Mouse (Mus musculus) CH12.LX (cell line): Measurements from ENCODE around the gene Trcg1. TPM values are rescaled to one million over a fixed set of nuclear protein-coding genes. Genes with fewer than 3 reads are reported as not detected.

ENCODE experiments used
- DNase-seq: peaks from one replicate; pipeline ENCODE4 v3.0.0-alpha.2; 2013; ENCODE audit errors: extremely low read depth
- H3K27ac ChIP-seq: 2 replicates; pipeline ENCODE4 v1.5.1; 2012; ENCODE audit warnings: low read depth, mild to moderate bottlenecking, control low read depth, moderate library complexity; ENCODE audit not compliant: insufficient read depth
- H3K27me3 ChIP-seq: replicated peaks from 2 replicates; pipeline ENCODE3; 2012; ENCODE audit warnings: inconsistent platforms
- H3K36me3 ChIP-seq, 2 experiments: replicated peaks in 1 of 2; 2 replicates each; pipeline versions ENCODE3 to v1.6.1; 2012; ENCODE audit warnings: inconsistent platforms in 1 of 2, low read length in 1 of 2, mild to moderate bottlenecking in 1 of 2, mixed read lengths in 1 of 2, moderate library complexity in 1 of 2; ENCODE audit not compliant: control insufficient read depth in 1 of 2, insufficient read depth in 1 of 2
- H3K4me1 ChIP-seq, 2 experiments: 2 replicates each; pipeline ENCODE4 v1.6.1; 2012; ENCODE audit warnings: inconsistent platforms in 1 of 2, moderate library complexity in 1 of 2; ENCODE audit not compliant: insufficient read depth in 2 of 2, control insufficient read depth in 1 of 2
- H3K4me2 ChIP-seq: 2 replicates; pipeline ENCODE4 v1.6.1; 2012; ENCODE audit warnings: low read depth, mild to moderate bottlenecking, control low read depth; ENCODE audit not compliant: poor library complexity, insufficient read depth, severe bottlenecking
- H3K4me3 ChIP-seq, 3 experiments: fragments of 150-350 bp in 1 of 3; sonication (generic) in 1 of 3; replicated peaks in 1 of 3; 2 replicates each; pipeline versions ENCODE3 to v1.5.1; 2011 to 2012; ENCODE audit warnings: low read depth in 2 of 3, low read length in 2 of 3, mild to moderate bottlenecking in 2 of 3, moderate library complexity in 2 of 3, control low read depth in 1 of 3, improper control_type of control experiment in 1 of 3, inconsistent platforms in 1 of 3, mixed read lengths in 1 of 3; ENCODE audit not compliant: poor library complexity in 1 of 3
- H3K79me2 ChIP-seq: replicated peaks from 2 replicates; pipeline ENCODE4 v1.6.1; 2012; ENCODE audit warnings: mild to moderate bottlenecking, moderate library complexity; ENCODE audit not compliant: control insufficient read depth, poor library complexity, insufficient read depth, severe bottlenecking; ENCODE audit errors: extremely low read depth
- H3K9ac ChIP-seq: 2 replicates; pipeline ENCODE4 v1.6.1; 2012; ENCODE audit warnings: low read depth, mild to moderate bottlenecking, control low read depth, moderate library complexity; ENCODE audit not compliant: insufficient read depth
- H3K9me3 ChIP-seq: replicated peaks from 2 replicates; pipeline ENCODE3; 2012; ENCODE audit warnings: low read length, inconsistent platforms, mixed read lengths
- CHD1 ChIP-seq: IDR thresholded peaks from 2 replicates; pipeline ENCODE4 v1.6.1; 2012; ENCODE audit warnings: low read depth, low read length, improper control_type of control experiment, inconsistent platforms
- CHD2 ChIP-seq: IDR thresholded peaks from 2 replicates; pipeline ENCODE4 v1.6.1; 2011; ENCODE audit warnings: low read length, improper control_type of control experiment
- ELF1 ChIP-seq: IDR thresholded peaks from 2 replicates; pipeline ENCODE4 v1.6.1; 2014; ENCODE audit warnings: low read depth, mild to moderate bottlenecking, inconsistent platforms, low read length, improper control_type of control experiment
- GABPA ChIP-seq: IDR thresholded peaks from 2 replicates; pipeline ENCODE4 v1.6.1; 2012; ENCODE audit warnings: low read depth, low read length, improper control_type of control experiment, inconsistent platforms; ENCODE audit not compliant: insufficient replicate concordance
- JUN ChIP-seq: IDR thresholded peaks from 2 replicates; pipeline ENCODE4 v1.6.1; 2011; ENCODE audit warnings: low read depth, mild to moderate bottlenecking, low read length, improper control_type of control experiment, moderate library complexity; ENCODE audit not compliant: insufficient read depth
- JUND ChIP-seq: conservative IDR thresholded peaks from 2 replicates; pipeline ENCODE4 v1.6.1; 2011; ENCODE audit warnings: low read depth, low read length, improper control_type of control experiment
- KAT2A ChIP-seq: IDR thresholded peaks from 2 replicates; pipeline ENCODE4 v1.6.1; 2012; ENCODE audit warnings: low read length, improper control_type of control experiment, inconsistent platforms; ENCODE audit not compliant: insufficient replicate concordance
- MAX ChIP-seq: IDR thresholded peaks from 2 replicates; pipeline ENCODE4 v1.6.1; 2011; ENCODE audit warnings: low read length, improper control_type of control experiment
- MYC ChIP-seq: IDR thresholded peaks from 2 replicates; pipeline ENCODE4 v1.6.1; 2011; ENCODE audit warnings: low read depth, mild to moderate bottlenecking, improper control_type of control experiment, low read length
- NELFE ChIP-seq: IDR thresholded peaks from 2 replicates; pipeline ENCODE4 v1.6.1; 2011; ENCODE audit warnings: low read depth, low read length, improper control_type of control experiment
- POLR2AphosphoS2 ChIP-seq: IDR thresholded peaks from 2 replicates; pipeline ENCODE4 v1.6.1; 2011; ENCODE audit warnings: low read depth, low read length, improper control_type of control experiment
- RCOR1 ChIP-seq: conservative IDR thresholded peaks from 2 replicates; pipeline ENCODE4 v1.6.1; 2012; ENCODE audit warnings: low read depth, mild to moderate bottlenecking, inconsistent platforms, low read length, improper control_type of control experiment
- ZKSCAN1 ChIP-seq: IDR thresholded peaks from 2 replicates; pipeline ENCODE4 v1.6.1; 2012; ENCODE audit warnings: low read depth, inconsistent platforms, low read length, improper control_type of control experiment, borderline replicate concordance
- dilution Hi-C: fragments of 300-500 bp; cut with MboI; formaldehyde crosslinking; loops from 2 replicates; pipeline ENCODE4 v1.14.3; 2020; ENCODE audit warnings: low sequenced_read_pairs; ENCODE audit not compliant: extremely low pct_unique_long_range_greater_than_20kb, extremely low pct_ligation_motif_present
- in situ Hi-C: fragments of 300-500 bp; cut with MboI; formaldehyde crosslinking; loops from 3 replicates; pipeline ENCODE4 v1.14.3; 2019; ENCODE audit warnings: low sequenced_read_pairs, low pct_ligation_motif_present, low pct_unique_long_range_greater_than_20kb, mixed read lengths
- polyA plus RNA-seq: library from polyadenylated mRNA; unstranded; fragments of >175 nt; gene quantifications from 2 replicates; pipeline ENCODE4 v1.2.1, GENCODE M21; 2012; ENCODE audit warnings: low read depth; ENCODE audit not compliant: insufficient read length
- total RNA-seq, 2 experiments: library from RNA; depleted of rRNA; stranded (reverse); fragments of 300-350 nt in 1 of 2; fragments of >200 nt in 1 of 2; gene quantifications; 2 replicates each; pipeline ENCODE4 v1.2.3; 2012 to 2014

Gene Trcg1
- total and polyA plus RNA-seq, 3 experiments, result not detected

GRCm38 (mm10) chr9:57270399-57270798 is 34.0 kb downstream of the Trcg1 start:
- Histone ChIP-seq H3K27me3 (no peaks in the 10 kb centered on the region), H3K36me3 (no peaks in the 10 kb centered on the region), H3K4me2 (no peak overlapping the region), H3K4me1 (peaks cover 41 to 87% of the 10 kb centered on the region in 2 experiments), H3K9ac (no peak overlapping the region), H3K9me3 (no peaks in the 10 kb centered on the region), H3K4me3 (no peak overlapping the region), H3K27ac (no peak overlapping the region), H3K79me2 (no peaks in the 10 kb centered on the region)
- no peak for TF ChIP-seq NELFE
- no peak for TF ChIP-seq JUN
- TF ChIP-seq GABPA, result no peak
- TF ChIP-seq CHD2, result no peak
- TF ChIP-seq JUND, result no peak
- no peak for TF ChIP-seq ELF1
- TF ChIP-seq ZKSCAN1, result no peak
- in situ Hi-C loops (no loop called here), dilution Hi-C loops (no loop called here)
- DNase-seq, result no peak

- no peak for DNase-seq
- H3K4me2 ChIP-seq, result no peak overlapping the region
- H3K36me3 ChIP-seq, result no peaks in the 10 kb centered on the region
- no peaks in the 10 kb centered on the region for H3K79me2 ChIP-seq
- H3K27ac ChIP-seq, result peak overlapping the region; percentile 95
- H3K4me1 ChIP-seq, result peaks cover 44 to 89% of the 10 kb centered on the region in 2 experiments
- in situ Hi-C loops, result no loop called here
- no peaks in the 10 kb centered on the region for H3K27me3 ChIP-seq
- TF ChIP-seq CHD1 (no peak), MAX (no peak), CHD2 (no peak), MYC (no peak), JUN (no peak), RCOR1 (no peak), POLR2AphosphoS2 (no peak), ZKSCAN1 (no peak), KAT2A (no peak)
- TF ChIP-seq, all 38 proteins: peak for 0
- dilution Hi-C loops, result no loop called here
- H3K9ac ChIP-seq, result no peak overlapping the region
- H3K9me3 ChIP-seq, result no peaks in the 10 kb centered on the region
- H3K4me3 ChIP-seq, result no peak overlapping the region
Observed at GRCm38 (mm10) chr9:57271081-57271480, 34.7 kb downstream of the Trcg1 start.
